Mouse (Mus musculus): ENCODE results near the gene Prss43. TPM values are rescaled to one million over a fixed set of nuclear protein-coding genes. Genes with fewer than 3 reads are reported as not detected.

The Prss43 gene
- polyA plus RNA-seq, 1 experiment, result not detected

GRCm38 (mm10) chr9:110788169-110788568 is 38.3 kb upstream of the Prss43 start:
- no peak for TF ChIP-seq CTCF (IDR thresholded peaks at IDR 0.05; ENCODE audit: extremely low read depth, insufficient read depth, insufficient read length, insufficient replicate concordance)
- no peak for TF ChIP-seq POLR2A (IDR thresholded peaks at IDR 0.05; ENCODE audit: low read depth, low read length)
- no peaks in the 10 kb centered on the region for H3K27me3 ChIP-seq (ENCODE audit: control insufficient read depth, insufficient read depth, low read length)
- no peaks in the 10 kb centered on the region for H3K4me1 ChIP-seq (ENCODE audit: control insufficient read depth, insufficient read depth, insufficient read length)
- no peak for DNase-seq (ENCODE audit: low read depth in 1 of 2, low spot score in 2 of 2)
- H3K4me3 ChIP-seq (ENCODE audit: extremely low read depth, insufficient read depth, insufficient read length), result no peak overlapping the region
- no peak overlapping the region for H3K27ac ChIP-seq (ENCODE audit: insufficient read depth, low read length)
- WGBS, result 79% methylated on average over 3 of the region's 3 CpGs
- H3K36me3 ChIP-seq (ENCODE audit: control insufficient read depth, insufficient read depth, low read length), result no peaks in the 10 kb centered on the region

DNA sequence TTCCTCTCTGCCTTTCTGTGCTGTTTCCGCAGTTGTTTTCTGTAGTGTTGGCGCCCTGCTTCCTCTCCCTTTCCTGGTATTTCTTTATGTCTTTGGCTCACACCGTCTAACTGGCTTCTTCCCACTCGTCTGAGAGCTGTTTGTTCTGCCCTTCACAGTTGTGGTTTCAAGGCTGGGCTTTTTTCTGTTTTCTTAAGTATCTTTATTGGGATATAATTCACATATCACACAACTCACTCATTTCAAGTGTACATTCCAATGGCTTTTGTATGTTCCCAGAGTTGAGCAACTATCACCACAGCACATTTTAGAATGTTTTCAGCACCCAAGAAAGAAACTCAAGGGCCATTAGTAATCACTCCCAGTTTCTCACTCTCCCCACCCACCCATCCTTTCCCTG is 36.0 kb upstream of the Prss43 start:
- no peak for DNase-seq (ENCODE audit: low read depth in 1 of 2, low spot score in 2 of 2)
- H3K27me3 ChIP-seq (ENCODE audit: control insufficient read depth, insufficient read depth, low read length), result no peaks in the 10 kb centered on the region
- WGBS, result 71% methylated on average over 4 of the region's 4 CpGs
- no peaks in the 10 kb centered on the region for H3K4me1 ChIP-seq (ENCODE audit: control insufficient read depth, insufficient read depth, insufficient read length)
- TF ChIP-seq POLR2A (IDR thresholded peaks at IDR 0.05; ENCODE audit: low read depth, low read length) (no peak), CTCF (IDR thresholded peaks at IDR 0.05; ENCODE audit: extremely low read depth, insufficient read depth, insufficient read length, insufficient replicate concordance) (no peak)
- H3K4me3 ChIP-seq (ENCODE audit: extremely low read depth, insufficient read depth, insufficient read length), result no peak overlapping the region
- no peaks in the 10 kb centered on the region for H3K36me3 ChIP-seq (ENCODE audit: control insufficient read depth, insufficient read depth, low read length)
- H3K27ac ChIP-seq (ENCODE audit: insufficient read depth, low read length), result no peak overlapping the region

- H3K4me3 ChIP-seq (ENCODE audit: extremely low read depth, insufficient read depth, insufficient read length), result no peak overlapping the region
- WGBS, result 70% methylated on average over 10 of the region's 10 CpGs
- TF ChIP-seq POLR2A (IDR thresholded peaks at IDR 0.05; ENCODE audit: low read depth, low read length), result no peak
- no peak for TF ChIP-seq CTCF (IDR thresholded peaks at IDR 0.05; ENCODE audit: extremely low read depth, insufficient read depth, insufficient read length, insufficient replicate concordance)
- H3K4me1 ChIP-seq (ENCODE audit: control insufficient read depth, insufficient read depth, insufficient read length), result no peaks in the 10 kb centered on the region
- H3K27ac ChIP-seq (ENCODE audit: insufficient read depth, low read length), result no peak overlapping the region
- no peaks in the 10 kb centered on the region for H3K36me3 ChIP-seq (ENCODE audit: control insufficient read depth, insufficient read depth, low read length)
- no peaks in the 10 kb centered on the region for H3K27me3 ChIP-seq (ENCODE audit: control insufficient read depth, insufficient read depth, low read length)
- no peak for DNase-seq (ENCODE audit: low read depth in 1 of 2, low spot score in 2 of 2)
Observed at GRCm38 (mm10) chr9:110797013-110797412, 29.5 kb upstream of the Prss43 start.

- Histone ChIP-seq H3K4me1 (ENCODE audit: control insufficient read depth, insufficient read depth, insufficient read length) (no peaks in the 10 kb centered on the region), H3K36me3 (ENCODE audit: control insufficient read depth, insufficient read depth, low read length) (no peaks in the 10 kb centered on the region), H3K4me3 (ENCODE audit: extremely low read depth, insufficient read depth, insufficient read length) (no peak within 1 kb of the TSS), H3K27ac (ENCODE audit: insufficient read depth, low read length) (no peak within 1 kb of the TSS), H3K27me3 (ENCODE audit: control insufficient read depth, insufficient read depth, low read length) (no peaks in the 10 kb centered on the region)
- TF ChIP-seq POLR2A (IDR thresholded peaks at IDR 0.05; ENCODE audit: low read depth, low read length) (no peak), CTCF (IDR thresholded peaks at IDR 0.05; ENCODE audit: extremely low read depth, insufficient read depth, insufficient read length, insufficient replicate concordance) (no peak)
- no peak for DNase-seq (ENCODE audit: low read depth in 1 of 2, low spot score in 2 of 2)
- WGBS, result 91% methylated on average over 14 of the region's 14 CpGs
Observed at GRCm38 (mm10) chr9:110797866-110798265, 28.6 kb upstream of the Prss43 start, which contains the start of gene Prss42. TSS of gene Prss42 (plus strand) at chr9:110798166.

- 88% methylated on average over 8 of the region's 8 CpGs for WGBS
- no peak overlapping the region for H3K4me3 ChIP-seq (ENCODE audit: extremely low read depth, insufficient read depth, insufficient read length)
- no peaks in the 10 kb centered on the region for H3K27me3 ChIP-seq (ENCODE audit: control insufficient read depth, insufficient read depth, low read length)
- H3K4me1 ChIP-seq (ENCODE audit: control insufficient read depth, insufficient read depth, insufficient read length), result no peaks in the 10 kb centered on the region
- no peak overlapping the region for H3K27ac ChIP-seq (ENCODE audit: insufficient read depth, low read length)
- TF ChIP-seq POLR2A (IDR thresholded peaks at IDR 0.05; ENCODE audit: low read depth, low read length) (no peak), CTCF (IDR thresholded peaks at IDR 0.05; ENCODE audit: extremely low read depth, insufficient read depth, insufficient read length, insufficient replicate concordance) (no peak)
- H3K36me3 ChIP-seq (ENCODE audit: control insufficient read depth, insufficient read depth, low read length), result no peaks in the 10 kb centered on the region
- no peak for DNase-seq (ENCODE audit: low read depth in 1 of 2, low spot score in 2 of 2)
Observed at GRCm38 (mm10) chr9:110800834-110801479, 25.5 kb upstream of the Prss43 start.

DNA sequence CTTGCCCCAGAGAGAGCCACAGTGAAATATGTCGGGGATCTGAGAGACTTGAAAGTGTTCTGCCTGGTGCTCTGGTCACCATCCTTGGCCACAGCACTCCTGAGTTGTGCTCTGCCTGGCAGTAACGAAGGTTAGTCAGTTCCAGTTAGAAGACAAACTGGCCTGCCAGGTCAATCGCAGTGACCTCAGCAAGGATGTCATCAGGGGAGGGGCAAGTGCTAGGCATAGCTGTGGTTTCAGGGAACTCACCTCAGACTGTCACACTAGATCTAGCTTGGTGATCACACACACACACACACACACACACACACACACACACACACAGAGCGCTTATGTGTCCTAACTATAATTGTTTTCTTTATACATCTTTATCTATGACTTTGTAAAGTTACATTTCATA is 23.2 kb upstream of the Prss43 start:
- Histone ChIP-seq H3K4me1 (ENCODE audit: control insufficient read depth, insufficient read depth, insufficient read length) (no peaks in the 10 kb centered on the region), H3K36me3 (ENCODE audit: control insufficient read depth, insufficient read depth, low read length) (no peaks in the 10 kb centered on the region), H3K27me3 (ENCODE audit: control insufficient read depth, insufficient read depth, low read length) (no peaks in the 10 kb centered on the region), H3K27ac (ENCODE audit: insufficient read depth, low read length) (no peak overlapping the region), H3K4me3 (ENCODE audit: extremely low read depth, insufficient read depth, insufficient read length) (no peak overlapping the region)
- no peak for DNase-seq (ENCODE audit: low read depth in 1 of 2, low spot score in 2 of 2)
- TF ChIP-seq CTCF (IDR thresholded peaks at IDR 0.05; ENCODE audit: extremely low read depth, insufficient read depth, insufficient read length, insufficient replicate concordance), result no peak
- 55% methylated on average over 4 of the region's 4 CpGs for WGBS

DNA sequence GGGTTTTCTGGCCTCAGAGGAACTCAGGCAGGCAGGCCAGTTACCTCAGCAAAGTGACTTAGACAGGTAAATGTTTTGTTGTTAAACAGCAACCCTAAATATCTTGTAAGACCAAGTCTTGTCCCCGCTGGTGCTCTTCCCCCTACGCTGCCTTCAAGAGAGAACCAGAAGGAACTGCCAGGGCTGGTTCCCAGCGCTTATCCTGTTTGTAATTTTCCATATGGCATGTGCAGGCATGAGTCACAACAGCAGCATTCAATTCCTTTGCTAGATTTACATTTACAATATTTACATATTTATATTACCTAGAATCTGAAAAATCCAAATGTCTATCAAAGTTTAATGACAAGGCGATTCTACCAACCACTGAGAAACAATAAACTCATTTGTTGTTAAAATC is 16.4 kb upstream of the Prss43 start:
- no peak for TF ChIP-seq POLR2A (IDR thresholded peaks at IDR 0.05; ENCODE audit: low read depth, low read length)
- TF ChIP-seq CTCF (IDR thresholded peaks at IDR 0.05; ENCODE audit: extremely low read depth, insufficient read depth, insufficient read length, insufficient replicate concordance), result no peak
- H3K4me1 ChIP-seq (ENCODE audit: control insufficient read depth, insufficient read depth, insufficient read length), result no peaks in the 10 kb centered on the region
- no peak for DNase-seq (ENCODE audit: low read depth in 1 of 2, low spot score in 2 of 2)
- no peaks in the 10 kb centered on the region for H3K36me3 ChIP-seq (ENCODE audit: control insufficient read depth, insufficient read depth, low read length)
- no peaks in the 10 kb centered on the region for H3K27me3 ChIP-seq (ENCODE audit: control insufficient read depth, insufficient read depth, low read length)
- no peak overlapping the region for H3K27ac ChIP-seq (ENCODE audit: insufficient read depth, low read length)
- no peak overlapping the region for H3K4me3 ChIP-seq (ENCODE audit: extremely low read depth, insufficient read depth, insufficient read length)
- 95% methylated on average over 4 of the region's 4 CpGs for WGBS
